Mouse (Mus musculus): ENCODE measurements at regions not wholly inside any gene's neighbourhood (a gene's known extent, or its start where the extent isn't known, plus 50 kb on each side); places are given as distances from the start of the nearest gene placed in this dataset.

- Histone ChIP-seq H3K4me3 (ENCODE audit: low read depth, low read length) (no peak overlapping the region), H3K36me3 (ENCODE audit: control insufficient read depth, insufficient read depth, low read length) (no peaks in the 10 kb centered on the region), H3K4me1 (replicated peaks; ENCODE audit: control insufficient read depth, insufficient read depth, low read length) (no peaks in the 10 kb centered on the region), H3K9ac (ENCODE audit: low read length) (no peak overlapping the region), H3K4me2 (ENCODE audit: low read length) (no peak overlapping the region), H3K27ac (ENCODE audit: low read depth) (no peak overlapping the region), H3K27me3 (replicated peaks; ENCODE audit: control insufficient read depth, insufficient read depth, low read length) (no peaks in the 10 kb centered on the region), H3K9me3 (ENCODE audit: control insufficient read depth, low read length) (no peaks in the 10 kb centered on the region)
- 54% methylated on average over 2 of the region's 2 CpGs for WGBS
- ATAC-seq (replicated peaks; ENCODE audit: low FRiP score, low TSS enrichment, low read depth): no peak
- no peak for DNase-seq (ENCODE audit: low spot score)
These were observed 313.0 kb downstream of the Bmper start for GRCm38 (mm10) chr9:23535872-23536271.

- DNase-seq (ENCODE audit: low spot score) (no peak), ATAC-seq (replicated peaks; ENCODE audit: low FRiP score, low TSS enrichment, low read depth) (no peak)
- Histone ChIP-seq H3K27ac (ENCODE audit: low read depth) (no peak overlapping the region), H3K36me3 (ENCODE audit: control insufficient read depth, insufficient read depth, low read length) (no peaks in the 10 kb centered on the region), H3K27me3 (replicated peaks; ENCODE audit: control insufficient read depth, insufficient read depth, low read length) (no peaks in the 10 kb centered on the region), H3K4me2 (ENCODE audit: low read length) (no peak overlapping the region), H3K9ac (ENCODE audit: low read length) (no peak overlapping the region), H3K9me3 (ENCODE audit: control insufficient read depth, low read length) (no peaks in the 10 kb centered on the region), H3K4me3 (ENCODE audit: low read depth, low read length) (no peak overlapping the region), H3K4me1 (replicated peaks; ENCODE audit: control insufficient read depth, insufficient read depth, low read length) (no peaks in the 10 kb centered on the region)
- 48% methylated on average over 5 of the region's 5 CpGs for WGBS
These were observed 315.2 kb downstream of the Bmper start for GRCm38 (mm10) chr9:23538051-23538450.

- Histone ChIP-seq H3K9ac (ENCODE audit: low read length) (no peak overlapping the region), H3K9me3 (ENCODE audit: control insufficient read depth, low read length) (no peaks in the 10 kb centered on the region), H3K27me3 (replicated peaks; ENCODE audit: control insufficient read depth, insufficient read depth, low read length) (no peaks in the 10 kb centered on the region), H3K4me1 (replicated peaks; ENCODE audit: control insufficient read depth, insufficient read depth, low read length) (no peaks in the 10 kb centered on the region), H3K27ac (ENCODE audit: low read depth) (no peak overlapping the region), H3K4me3 (ENCODE audit: low read depth, low read length) (no peak overlapping the region), H3K4me2 (ENCODE audit: low read length) (no peak overlapping the region), H3K36me3 (ENCODE audit: control insufficient read depth, insufficient read depth, low read length) (no peaks in the 10 kb centered on the region)
- ATAC-seq (replicated peaks; ENCODE audit: low FRiP score, low TSS enrichment, low read depth) (no peak), DNase-seq (ENCODE audit: low spot score) (no peak)
- WGBS: 46% methylated on average over 2 of the region's 2 CpGs
These were observed 328.8 kb downstream of the Bmper start for GRCm38 (mm10) chr9:23551692-23552091.

- no peak overlapping the region for H3K27ac ChIP-seq (ENCODE audit: low read depth)
- no peak overlapping the region for H3K9ac ChIP-seq (ENCODE audit: low read length)
- no peaks in the 10 kb centered on the region for H3K9me3 ChIP-seq (ENCODE audit: control insufficient read depth, low read length)
- no peak overlapping the region for H3K4me2 ChIP-seq (ENCODE audit: low read length)
- H3K4me1 ChIP-seq (replicated peaks; ENCODE audit: control insufficient read depth, insufficient read depth, low read length): no peaks in the 10 kb centered on the region
- no peak overlapping the region for H3K4me3 ChIP-seq (ENCODE audit: low read depth, low read length)
- no peaks in the 10 kb centered on the region for H3K27me3 ChIP-seq (replicated peaks; ENCODE audit: control insufficient read depth, insufficient read depth, low read length)
- DNase-seq (ENCODE audit: low spot score) (no peak), ATAC-seq (replicated peaks; ENCODE audit: low FRiP score, low TSS enrichment, low read depth) (no peak)
- H3K36me3 ChIP-seq (ENCODE audit: control insufficient read depth, insufficient read depth, low read length): no peaks in the 10 kb centered on the region
- 81% methylated on average over 1 of the region's 1 CpGs for WGBS
These were observed 330.9 kb downstream of the Bmper start for GRCm38 (mm10) chr9:23553766-23554165.

- Histone ChIP-seq H3K9me3 (ENCODE audit: control insufficient read depth, low read length) (no peaks in the 10 kb centered on the region), H3K27ac (ENCODE audit: low read depth) (no peak overlapping the region), H3K27me3 (replicated peaks; ENCODE audit: control insufficient read depth, insufficient read depth, low read length) (no peaks in the 10 kb centered on the region), H3K4me2 (ENCODE audit: low read length) (no peak overlapping the region), H3K4me1 (replicated peaks; ENCODE audit: control insufficient read depth, insufficient read depth, low read length) (no peaks in the 10 kb centered on the region), H3K36me3 (ENCODE audit: control insufficient read depth, insufficient read depth, low read length) (no peaks in the 10 kb centered on the region), H3K9ac (ENCODE audit: low read length) (no peak overlapping the region), H3K4me3 (ENCODE audit: low read depth, low read length) (no peak overlapping the region)
- no peak for ATAC-seq (replicated peaks; ENCODE audit: low FRiP score, low TSS enrichment, low read depth)
- WGBS: 81% methylated on average over 3 of the region's 3 CpGs
- DNase-seq (ENCODE audit: low spot score): no peak
These were observed 334.7 kb downstream of the Bmper start for GRCm38 (mm10) chr9:23557601-23558000.

GRCm38 (mm10) chr9:23561924-23562323, 339.0 kb downstream of the Bmper start:
- no peak for ATAC-seq (replicated peaks; ENCODE audit: low FRiP score, low TSS enrichment, low read depth)
- no peak overlapping the region for H3K9ac ChIP-seq (ENCODE audit: low read length)
- H3K9me3 ChIP-seq (ENCODE audit: control insufficient read depth, low read length): no peaks in the 10 kb centered on the region
- H3K4me2 ChIP-seq (ENCODE audit: low read length): no peak overlapping the region
- 81% methylated on average over 3 of the region's 3 CpGs for WGBS
- H3K27me3 ChIP-seq (replicated peaks; ENCODE audit: control insufficient read depth, insufficient read depth, low read length): no peaks in the 10 kb centered on the region
- no peak overlapping the region for H3K27ac ChIP-seq (ENCODE audit: low read depth)
- no peaks in the 10 kb centered on the region for H3K4me1 ChIP-seq (replicated peaks; ENCODE audit: control insufficient read depth, insufficient read depth, low read length)
- DNase-seq (ENCODE audit: low spot score): no peak
- no peaks in the 10 kb centered on the region for H3K36me3 ChIP-seq (ENCODE audit: control insufficient read depth, insufficient read depth, low read length)
- no peak overlapping the region for H3K4me3 ChIP-seq (ENCODE audit: low read depth, low read length)

GRCm38 (mm10) chr9:23567081-23567480, 344.2 kb downstream of the Bmper start:
- no peak overlapping the region for H3K27ac ChIP-seq (ENCODE audit: low read depth)
- H3K9ac ChIP-seq (ENCODE audit: low read length): no peak overlapping the region
- ATAC-seq (replicated peaks; ENCODE audit: low FRiP score, low TSS enrichment, low read depth) (no peak), DNase-seq (ENCODE audit: low spot score) (no peak)
- H3K9me3 ChIP-seq (ENCODE audit: control insufficient read depth, low read length): no peaks in the 10 kb centered on the region
- H3K4me2 ChIP-seq (ENCODE audit: low read length): no peak overlapping the region
- H3K27me3 ChIP-seq (replicated peaks; ENCODE audit: control insufficient read depth, insufficient read depth, low read length): no peaks in the 10 kb centered on the region
- H3K4me1 ChIP-seq (replicated peaks; ENCODE audit: control insufficient read depth, insufficient read depth, low read length): no peaks in the 10 kb centered on the region
- no peaks in the 10 kb centered on the region for H3K36me3 ChIP-seq (ENCODE audit: control insufficient read depth, insufficient read depth, low read length)
- no peak overlapping the region for H3K4me3 ChIP-seq (ENCODE audit: low read depth, low read length)

GRCm38 (mm10) chr9:23570150-23570549, 347.3 kb downstream of the Bmper start:
- H3K9ac ChIP-seq (ENCODE audit: low read length): no peak overlapping the region
- no peak overlapping the region for H3K4me3 ChIP-seq (ENCODE audit: low read depth, low read length)
- ATAC-seq (replicated peaks; ENCODE audit: low FRiP score, low TSS enrichment, low read depth) (no peak), DNase-seq (ENCODE audit: low spot score) (no peak)
- 52% methylated on average over 8 of the region's 8 CpGs for WGBS
- H3K4me1 ChIP-seq (replicated peaks; ENCODE audit: control insufficient read depth, insufficient read depth, low read length): no peaks in the 10 kb centered on the region
- no peak overlapping the region for H3K27ac ChIP-seq (ENCODE audit: low read depth)
- H3K9me3 ChIP-seq (ENCODE audit: control insufficient read depth, low read length): no peaks in the 10 kb centered on the region
- H3K27me3 ChIP-seq (replicated peaks; ENCODE audit: control insufficient read depth, insufficient read depth, low read length): no peaks in the 10 kb centered on the region
- H3K4me2 ChIP-seq (ENCODE audit: low read length): no peak overlapping the region
- no peaks in the 10 kb centered on the region for H3K36me3 ChIP-seq (ENCODE audit: control insufficient read depth, insufficient read depth, low read length)

- H3K36me3 ChIP-seq (ENCODE audit: control insufficient read depth, insufficient read depth, low read length): no peaks in the 10 kb centered on the region
These were observed 353.4 kb downstream of the Bmper start for GRCm38 (mm10) chr9:23576314-23576713.

More at GRCm38 (mm10) chr9:23576314-23576713, 353.4 kb downstream of the Bmper start:
- 81% methylated on average over 2 of the region's 2 CpGs for WGBS
- H3K9ac ChIP-seq (ENCODE audit: low read length): no peak overlapping the region
- H3K27me3 ChIP-seq (replicated peaks; ENCODE audit: control insufficient read depth, insufficient read depth, low read length): no peaks in the 10 kb centered on the region
- DNase-seq (ENCODE audit: low spot score): no peak
- H3K4me2 ChIP-seq (ENCODE audit: low read length): no peak overlapping the region
- no peaks in the 10 kb centered on the region for H3K9me3 ChIP-seq (ENCODE audit: control insufficient read depth, low read length)
- no peak overlapping the region for H3K4me3 ChIP-seq (ENCODE audit: low read depth, low read length)
- no peak overlapping the region for H3K27ac ChIP-seq (ENCODE audit: low read depth)
- no peak for ATAC-seq (replicated peaks; ENCODE audit: low FRiP score, low TSS enrichment, low read depth)
- H3K4me1 ChIP-seq (replicated peaks; ENCODE audit: control insufficient read depth, insufficient read depth, low read length): 0 out of 2 replicates have a peak, but pooled peaks cover 2% of the 10 kb centered on the region

Measured in intestine, embryonic 14.5 days (tissue).